Mouse (Mus musculus): ENCODE measurements around the gene Hipk1.
"Not testable (repeated sequence)": the region's sequence is repeated elsewhere in the genome, so short reads cannot be mapped to it uniquely, and the experiment has no call there.

Hipk1 gene

DNA sequence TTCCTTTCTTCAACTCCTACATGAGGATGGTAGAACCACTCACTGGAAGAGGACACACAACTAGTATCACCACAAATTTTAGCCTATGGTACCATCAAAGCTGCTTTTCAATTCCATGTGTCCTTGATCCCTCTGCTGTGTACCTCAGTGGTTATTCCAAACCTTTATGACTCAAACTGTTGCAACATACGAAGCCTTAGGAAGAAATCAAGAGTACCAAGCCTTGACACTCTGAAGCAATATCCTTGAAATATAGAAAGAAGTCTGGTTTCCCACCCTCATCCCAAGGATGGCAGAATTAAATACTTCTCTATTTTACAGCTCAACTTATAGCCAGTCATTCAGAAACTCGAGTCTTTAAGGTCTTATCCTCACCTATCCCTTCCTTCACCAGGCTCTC, 5.0 kb upstream of the Hipk1 start:
- in situ Hi-C loops (cut with MboI, MseI) = no loop called here

DNA sequence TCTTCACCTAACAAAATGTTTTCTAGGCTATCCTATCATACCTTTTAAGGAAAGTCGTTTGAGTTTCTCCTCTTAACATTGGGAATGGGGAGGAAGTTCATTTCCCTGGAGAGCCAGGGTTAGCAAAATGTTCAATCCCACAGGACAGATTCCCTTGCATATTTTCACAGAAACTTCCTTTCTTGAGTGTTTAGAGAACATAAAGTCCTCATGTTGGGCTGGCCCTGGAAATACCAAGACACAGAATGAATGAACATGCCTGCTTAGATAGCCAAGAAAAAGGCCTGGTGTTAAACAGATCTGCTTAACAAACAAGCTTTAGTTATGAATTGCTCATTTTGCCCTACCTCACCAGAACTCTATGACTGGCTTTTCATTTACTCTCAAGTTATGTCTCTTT, 1.2 kb upstream of the Hipk1 start:
- in situ Hi-C loops (cut with MboI, MseI) = no loop called here

DNA sequence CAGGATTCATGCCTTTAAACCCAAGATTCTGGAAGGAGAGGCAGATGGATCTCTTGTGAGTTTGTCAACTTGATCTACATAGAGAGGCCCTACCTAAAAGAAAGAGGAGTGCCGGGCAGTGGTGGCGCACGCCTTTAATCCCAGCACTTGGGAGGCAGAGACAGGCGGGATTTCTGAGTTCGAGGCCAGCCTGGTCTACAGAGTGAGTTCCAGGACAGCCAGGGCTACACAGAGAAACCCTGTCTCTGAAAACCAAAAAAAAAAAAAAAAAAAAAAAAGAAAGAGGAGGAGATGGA, 696 bp upstream of the Hipk1 start:
- in situ Hi-C loops (cut with MboI, MseI) = not testable (repeated sequence)

DNA sequence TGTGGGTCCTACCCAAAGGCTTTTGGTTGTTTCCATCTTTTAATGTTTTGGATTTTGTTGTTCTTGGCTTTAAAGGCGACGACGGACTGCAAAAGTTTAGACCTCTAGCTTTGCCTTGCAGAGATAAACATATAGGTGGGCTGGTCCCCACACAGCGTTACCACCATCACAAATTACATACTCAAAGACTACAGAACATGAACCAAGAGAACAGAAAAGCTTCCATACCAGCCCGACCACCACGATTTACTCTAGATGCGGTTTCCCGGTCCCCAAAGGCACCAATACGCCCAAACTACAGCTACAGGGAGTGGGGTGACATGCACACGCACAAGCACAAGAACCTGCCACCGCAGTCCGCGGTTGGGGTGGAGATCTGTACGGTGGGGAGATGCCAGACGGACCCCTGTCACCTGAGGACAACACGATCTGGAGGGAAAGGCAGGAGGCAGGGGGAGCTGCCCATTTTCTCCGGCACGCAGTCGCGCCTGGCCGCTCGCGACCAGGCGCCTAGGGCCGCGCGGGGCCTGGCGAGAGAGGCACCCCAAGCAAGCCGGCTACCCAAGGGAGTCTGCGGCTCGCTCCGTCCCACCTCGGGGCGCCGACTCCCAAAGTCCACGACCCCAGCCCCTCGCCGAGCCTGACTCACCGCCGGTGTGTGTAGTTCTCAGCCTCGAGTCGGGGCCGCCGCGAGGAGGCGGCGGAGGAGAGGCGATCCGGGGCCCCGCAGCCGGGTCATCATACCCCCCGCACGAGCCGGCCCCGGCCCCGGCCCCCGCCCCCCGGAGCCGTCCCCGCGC, 817 bp downstream of the Hipk1 start:
- in situ Hi-C loops (cut with MboI, MseI) = no loop called here

DNA sequence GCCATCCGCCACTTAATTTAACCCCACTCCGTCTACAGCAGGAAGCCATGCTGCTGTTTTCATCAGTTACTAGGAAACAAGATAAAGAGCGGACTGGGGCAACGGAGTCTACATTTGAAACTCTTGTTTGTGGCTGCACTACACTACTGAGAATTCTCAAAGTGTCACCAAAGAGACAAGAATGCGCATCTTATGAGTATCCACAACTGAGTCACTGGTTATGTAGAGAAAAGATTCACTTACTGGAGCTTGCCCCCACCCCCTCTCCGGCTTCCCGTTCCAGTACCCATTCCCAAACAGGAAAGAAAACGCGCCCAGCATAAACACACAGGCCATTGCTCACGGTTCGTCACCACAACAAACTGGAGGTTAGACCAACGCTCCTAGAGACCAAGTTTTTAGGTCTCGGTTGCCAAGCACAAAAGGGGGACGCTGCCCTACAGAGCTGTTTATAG, 1.4 kb downstream of the Hipk1 start:
- in situ Hi-C loops (cut with MboI, MseI) = no loop called here

DNA sequence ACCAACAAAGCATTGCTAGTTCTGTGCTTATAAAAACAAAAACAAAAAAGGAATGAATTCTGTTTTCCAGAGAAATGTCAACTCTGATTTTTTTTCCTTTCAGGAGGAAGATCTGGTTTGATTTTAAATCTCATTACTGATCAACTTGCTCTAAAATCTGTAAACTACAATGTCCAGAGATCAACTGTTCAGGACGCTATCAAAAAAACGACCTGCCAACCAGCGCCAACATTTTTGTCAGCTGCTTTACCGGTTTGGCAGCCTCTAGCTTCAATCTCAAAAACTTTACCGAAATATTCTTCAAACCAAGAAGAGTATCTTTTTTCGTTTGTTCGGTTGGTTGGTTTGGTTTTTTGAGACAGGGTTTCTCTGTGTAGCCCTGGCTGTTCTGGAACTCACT, 2.3 kb downstream of the Hipk1 start:
- in situ Hi-C loops (cut with MboI, MseI) = no loop called here

DNA sequence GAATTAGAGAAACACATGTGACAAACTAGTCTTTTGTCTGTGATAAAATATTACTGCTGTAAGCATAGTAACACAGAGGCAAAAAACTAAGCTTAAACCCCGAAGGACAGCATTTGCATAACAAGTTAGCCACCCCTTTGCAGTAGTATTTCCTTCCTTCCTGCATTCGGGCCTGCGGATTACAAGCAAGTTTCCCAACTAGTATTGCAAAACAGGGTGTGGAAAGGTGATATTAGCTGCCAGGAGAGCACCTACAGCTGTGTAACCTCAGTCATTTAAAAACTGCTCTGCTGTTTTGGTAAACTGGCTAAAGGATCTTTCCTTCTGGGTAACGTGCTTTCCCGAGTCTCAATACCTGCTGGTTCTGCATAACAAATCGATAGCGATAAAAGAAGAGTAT, 4.1 kb downstream of the Hipk1 start:
- in situ Hi-C loops (cut with MboI, MseI) = no loop called here

DNA sequence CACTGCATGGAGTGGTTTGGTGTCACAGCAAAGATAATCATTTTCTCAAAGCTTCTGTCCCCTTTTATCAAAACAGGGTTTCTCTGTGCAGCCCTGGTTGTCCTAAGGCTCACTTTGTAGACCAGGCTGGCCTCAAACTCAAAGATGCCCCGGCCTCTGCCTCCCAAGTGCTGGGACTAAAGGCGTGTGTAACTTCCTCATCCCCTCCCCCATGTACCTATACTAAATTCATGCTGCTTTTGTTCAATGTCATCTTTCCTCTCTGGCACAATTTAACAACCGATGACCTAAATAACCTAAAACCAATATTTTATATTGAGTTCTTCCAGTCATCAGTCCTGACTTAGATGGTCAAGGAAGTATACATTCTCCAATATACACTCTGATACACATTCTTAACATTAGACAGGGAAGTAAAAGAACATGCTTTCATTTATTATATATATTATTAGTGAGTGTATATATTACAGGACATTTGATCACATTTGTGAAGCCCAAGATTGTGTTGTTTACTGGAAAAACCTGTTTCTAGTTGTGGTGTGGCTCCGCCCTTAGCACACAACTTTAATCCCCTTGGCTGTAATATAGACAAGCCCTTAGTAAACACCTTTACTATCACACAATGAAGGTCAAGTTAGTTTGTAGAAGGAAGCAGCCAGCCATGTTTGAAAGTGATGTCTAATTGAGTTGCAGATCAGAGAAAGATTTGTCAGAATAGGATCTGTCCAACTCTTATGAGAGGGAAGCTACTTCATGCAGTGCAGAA, 8.3 kb downstream of the Hipk1 start:
- in situ Hi-C loops (cut with MboI, MseI) = no loop called here

DNA sequence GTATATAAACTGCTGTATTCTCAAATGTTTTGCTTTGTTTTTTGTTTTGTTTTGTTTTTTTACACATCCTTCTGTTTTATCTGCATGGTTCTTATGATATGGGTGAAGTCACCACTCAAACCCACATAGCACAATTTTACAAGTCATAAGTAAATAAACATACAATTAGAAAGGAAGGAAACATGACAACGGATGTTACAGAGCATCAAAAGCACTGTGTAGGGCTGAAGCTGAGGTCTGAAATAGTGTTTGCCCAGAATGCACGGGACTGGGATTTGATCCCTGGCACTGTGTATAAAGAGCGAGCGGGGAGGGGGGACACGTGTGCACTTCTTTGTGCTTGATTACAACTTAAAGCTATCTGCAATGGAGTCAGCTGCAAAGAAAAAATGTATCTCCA, 10.6 kb downstream of the Hipk1 start:
- in situ Hi-C loops (cut with MboI, MseI) = no loop called here

DNA sequence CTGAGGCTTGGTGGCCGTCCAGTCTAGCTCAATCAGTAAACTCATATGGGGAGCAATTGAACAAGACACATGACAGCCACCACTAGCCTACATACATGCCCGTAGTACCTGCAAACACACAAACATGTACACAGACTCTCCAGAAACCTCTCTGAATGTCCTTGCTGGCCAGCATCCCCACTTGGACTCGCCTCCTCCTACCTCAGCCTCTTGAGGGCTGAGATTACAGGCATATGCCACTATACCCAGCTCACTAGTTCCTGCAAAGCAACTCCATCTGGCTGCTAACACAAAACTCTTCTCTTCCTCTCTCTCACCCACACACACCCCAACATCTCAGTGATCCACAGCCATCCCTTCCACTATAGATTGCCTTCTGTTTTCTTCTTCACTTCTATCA, 11.1 kb downstream of the Hipk1 start:
- in situ Hi-C loops (cut with MboI, MseI) = no loop called here

DNA sequence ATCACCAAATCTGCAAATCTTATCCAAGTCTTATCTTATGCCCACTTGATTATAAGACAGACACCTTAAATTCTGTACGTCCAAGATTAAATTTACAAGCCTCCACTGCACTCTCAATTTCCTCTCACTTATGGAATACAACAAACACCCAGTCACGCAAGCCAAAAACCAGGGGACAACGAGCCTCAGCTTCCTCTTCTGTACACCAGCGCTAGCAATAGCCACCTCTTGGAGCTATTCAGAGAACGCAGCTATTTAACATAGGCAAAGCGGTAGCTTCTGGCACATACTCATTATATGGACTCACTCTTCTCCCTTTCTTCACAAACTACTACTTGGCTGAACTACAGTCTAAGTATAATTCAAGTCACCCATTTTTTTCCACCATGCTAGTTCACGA, 12.2 kb downstream of the Hipk1 start:
- in situ Hi-C loops (cut with MboI, MseI) = no loop called here

DNA sequence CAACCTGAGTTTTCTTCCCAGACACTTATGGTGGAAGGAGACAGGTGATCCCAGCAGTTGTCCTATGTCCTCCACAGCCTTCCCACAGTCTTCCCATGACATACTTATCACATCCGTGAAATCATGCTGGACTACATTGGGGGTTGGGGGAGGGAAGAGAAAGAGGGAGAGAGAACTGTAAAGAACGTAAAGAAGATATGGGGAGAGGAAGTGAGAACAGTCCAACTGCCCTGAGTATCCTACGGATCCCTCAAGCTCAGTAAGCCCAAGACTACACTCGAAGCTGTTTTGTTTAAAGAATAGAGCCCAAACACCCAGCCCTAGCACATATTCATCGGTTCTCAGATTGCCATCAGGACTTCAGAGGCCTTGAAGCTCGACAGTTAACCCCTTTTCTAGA, 12.7 kb downstream of the Hipk1 start:
- in situ Hi-C loops (cut with MboI, MseI) = no loop called here

DNA sequence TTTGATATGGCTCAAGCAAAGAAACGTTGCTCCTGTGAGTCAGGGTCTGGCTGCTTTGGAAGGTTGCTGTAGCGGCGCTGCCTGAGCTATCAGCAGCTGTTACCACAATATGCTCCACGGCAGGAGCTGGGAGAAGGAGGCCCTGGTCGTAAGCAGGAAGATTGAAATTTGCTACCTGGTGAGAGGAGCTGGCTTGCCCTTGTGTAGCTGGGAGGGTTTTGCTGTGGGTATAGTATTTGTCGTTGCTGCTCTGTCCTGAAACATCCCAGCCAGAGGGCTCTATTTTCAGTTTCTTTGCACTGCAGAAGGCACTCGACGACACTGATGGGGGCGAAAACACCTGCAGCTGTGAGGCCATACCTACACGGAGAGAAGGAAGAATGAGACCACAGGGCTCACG, 13.4 kb downstream of the Hipk1 start:
- in situ Hi-C loops (cut with MboI, MseI) = no loop called here

DNA sequence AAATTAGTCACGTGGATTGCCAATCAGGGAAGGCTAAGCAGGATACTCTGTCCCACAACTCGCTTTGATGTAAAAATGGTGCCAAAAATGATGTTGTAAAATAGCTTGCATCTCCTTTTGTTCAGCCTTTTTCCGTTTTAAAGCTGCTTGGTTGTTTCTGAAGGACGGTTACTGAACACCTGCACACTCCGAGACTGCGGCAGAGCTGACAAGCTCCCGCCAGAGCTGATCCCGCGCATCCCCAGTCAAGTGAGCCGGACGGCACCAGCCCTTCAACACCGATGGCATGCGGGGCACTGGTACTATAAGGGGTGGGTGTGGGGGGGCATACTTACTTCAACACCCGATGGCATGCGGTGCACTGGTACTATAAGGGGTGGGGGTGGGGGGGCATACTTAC, 17.4 kb downstream of the Hipk1 start:
- in situ Hi-C loops (cut with MboI, MseI) = no loop called here

DNA sequence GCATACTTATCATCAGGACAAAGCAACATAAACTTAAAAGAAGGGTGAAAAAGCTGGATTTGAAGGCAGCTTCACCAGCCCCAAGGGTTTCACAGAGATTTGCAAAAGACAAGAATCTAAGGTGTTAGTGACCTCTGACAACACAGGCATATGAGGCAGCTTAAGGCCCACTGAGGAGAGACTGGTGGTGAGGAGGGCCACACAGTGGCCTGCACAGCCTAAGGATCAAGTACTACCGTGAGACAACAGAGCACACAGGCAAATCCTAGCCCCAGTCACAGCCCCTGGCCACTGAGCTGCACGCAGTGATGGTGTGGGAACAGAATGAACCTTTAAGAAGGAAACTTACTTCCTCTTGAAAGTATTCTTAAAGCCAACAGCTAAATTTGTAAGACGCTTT, 17.9 kb downstream of the Hipk1 start:
- in situ Hi-C loops (cut with MboI, MseI) = no loop called here

DNA sequence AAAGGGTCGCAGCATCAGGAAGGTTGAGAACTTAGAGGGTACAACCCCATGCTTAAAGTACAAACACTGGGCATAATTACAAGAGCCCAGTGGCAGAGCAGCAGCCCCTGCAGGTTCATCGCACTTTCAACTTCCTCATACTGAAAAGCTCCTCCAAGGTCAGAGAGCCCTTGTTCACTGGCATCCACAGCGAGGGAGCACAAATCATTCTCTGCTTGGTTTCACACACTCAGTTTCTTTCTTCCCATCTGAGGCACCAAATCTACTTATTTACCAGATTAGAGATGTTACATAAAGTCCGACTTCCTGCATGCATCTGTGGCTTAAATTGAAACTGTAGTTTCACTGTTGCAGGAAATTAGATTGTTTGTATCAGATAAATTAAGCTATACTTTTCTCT, 18.5 kb downstream of the Hipk1 start:
- in situ Hi-C loops (cut with MboI, MseI) = no loop called here

DNA sequence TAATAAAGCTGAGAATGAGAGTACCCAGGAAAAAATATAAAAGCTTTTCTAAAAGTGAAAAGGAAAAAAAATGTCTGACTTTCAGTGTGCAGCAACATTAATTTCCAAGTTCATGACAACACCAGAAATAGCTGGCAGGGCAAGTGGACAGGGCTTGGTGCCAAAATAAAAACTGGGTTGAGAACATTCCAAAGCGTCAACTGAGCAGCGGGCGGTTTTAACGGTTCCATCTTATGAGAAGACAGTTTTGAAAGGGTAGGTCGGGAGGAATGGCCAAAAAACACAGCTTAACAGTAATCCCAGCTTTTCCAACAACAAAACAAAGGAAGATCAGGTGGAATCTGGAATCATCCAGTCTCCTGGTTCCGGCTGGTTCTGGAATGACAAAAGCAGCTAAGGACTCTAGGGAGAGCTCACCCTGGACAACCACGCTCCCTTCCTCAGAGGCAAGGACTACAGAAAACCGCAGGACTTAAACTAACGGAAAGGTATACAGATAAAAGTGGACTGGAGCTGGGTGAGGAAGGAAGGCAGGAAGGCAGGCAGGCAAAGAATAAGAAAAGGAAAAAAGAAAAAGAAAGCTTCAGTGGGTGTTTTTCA, 19.7 kb downstream of the Hipk1 start:
- in situ Hi-C loops (cut with MboI, MseI) = no loop called here

DNA sequence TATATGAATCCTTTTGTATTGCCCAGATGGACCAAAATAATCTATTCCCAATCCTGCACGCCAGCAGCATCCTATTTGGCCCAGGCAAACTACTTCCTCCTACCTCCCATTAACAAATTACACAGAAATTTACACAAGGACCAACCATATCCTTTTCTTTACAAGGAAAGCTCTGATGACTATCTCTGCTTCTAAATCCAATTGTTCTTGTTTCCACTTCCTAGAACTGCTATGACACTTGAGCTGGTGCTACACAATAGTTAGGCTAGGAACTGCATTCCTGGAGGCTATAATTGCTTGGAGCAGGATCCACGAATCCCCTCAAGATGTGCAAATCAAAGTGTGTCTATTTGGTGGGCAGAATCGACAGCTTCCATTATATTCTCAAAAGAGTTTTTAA, 24.6 kb downstream of the Hipk1 start:
- in situ Hi-C loops (cut with MboI, MseI) = no loop called here

DNA sequence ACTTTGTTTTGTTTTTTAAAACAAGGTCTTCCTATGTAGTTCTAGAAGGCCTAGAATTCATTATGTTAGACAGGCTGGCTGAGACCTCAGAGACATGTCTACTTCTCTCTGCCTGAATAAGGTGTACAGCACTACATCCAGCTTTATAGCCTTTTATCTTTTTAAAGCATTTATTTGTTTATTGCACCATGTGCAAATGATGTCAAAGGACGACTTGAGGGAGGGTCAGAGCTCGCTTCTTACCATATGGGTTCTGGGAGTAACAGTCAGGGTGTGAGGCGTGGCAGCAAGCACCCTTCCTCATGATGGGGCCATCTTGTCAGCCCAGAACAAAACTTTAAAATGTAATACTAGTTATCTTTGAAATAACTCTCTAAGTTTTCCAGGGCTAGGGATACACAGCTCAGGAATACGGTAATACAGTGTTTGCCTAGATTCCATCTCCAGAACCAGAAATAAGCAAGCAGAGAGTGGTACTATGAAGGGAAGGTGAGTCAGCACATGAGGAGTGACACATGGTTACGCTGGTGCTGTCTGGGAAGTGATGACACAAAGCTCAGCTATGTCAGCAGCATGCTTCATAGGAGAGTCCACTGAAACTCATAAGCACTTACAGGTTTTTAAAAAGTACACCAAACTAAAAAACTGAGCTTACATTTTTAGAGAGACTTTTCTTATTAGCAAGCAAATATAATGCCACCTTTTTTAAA, 31.9 kb downstream of the Hipk1 start:
- in situ Hi-C loops (cut with MboI, MseI) = no loop called here

DNA sequence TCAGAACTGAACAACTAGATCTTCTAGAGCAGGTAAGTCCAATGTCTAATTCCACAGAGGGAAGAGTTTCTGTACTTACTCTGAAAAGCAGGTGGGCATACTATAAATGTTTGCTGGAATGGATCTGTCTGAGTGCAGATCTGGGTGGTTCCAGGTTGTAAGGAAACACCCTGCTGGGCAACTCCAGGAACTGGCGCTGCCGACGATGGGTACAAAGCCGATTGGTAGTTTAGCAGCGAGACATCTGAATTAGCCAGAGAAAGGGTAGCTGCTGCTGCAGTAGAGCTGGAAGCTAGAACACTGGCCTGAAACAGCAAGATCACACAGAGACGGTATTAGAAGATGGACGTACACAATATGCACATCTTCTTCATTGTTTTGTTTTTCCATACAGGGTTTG, 32.9 kb downstream of the Hipk1 start:
- in situ Hi-C loops (cut with MboI, MseI) = no loop called here

DNA sequence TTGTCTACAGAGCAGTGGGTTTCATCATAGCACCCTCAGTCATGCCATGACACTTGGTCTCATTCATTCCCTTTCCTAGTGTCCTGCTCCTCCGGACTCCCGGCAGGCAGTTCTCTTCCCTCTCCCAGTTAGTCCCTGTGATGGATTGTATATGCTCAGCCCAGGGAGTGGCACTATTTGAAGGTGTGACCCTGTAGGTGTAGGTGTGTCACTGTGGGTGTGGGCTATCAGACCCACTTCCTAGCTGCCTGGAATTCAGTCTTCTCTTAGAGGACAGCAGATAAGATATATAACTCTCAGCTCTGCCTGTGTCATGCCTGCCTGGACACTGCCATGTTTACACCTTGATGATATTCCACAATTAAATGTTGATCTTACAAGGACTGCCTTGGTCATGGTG, 34.4 kb downstream of the Hipk1 start:
- in situ Hi-C loops (cut with MboI, MseI) = no loop called here

DNA sequence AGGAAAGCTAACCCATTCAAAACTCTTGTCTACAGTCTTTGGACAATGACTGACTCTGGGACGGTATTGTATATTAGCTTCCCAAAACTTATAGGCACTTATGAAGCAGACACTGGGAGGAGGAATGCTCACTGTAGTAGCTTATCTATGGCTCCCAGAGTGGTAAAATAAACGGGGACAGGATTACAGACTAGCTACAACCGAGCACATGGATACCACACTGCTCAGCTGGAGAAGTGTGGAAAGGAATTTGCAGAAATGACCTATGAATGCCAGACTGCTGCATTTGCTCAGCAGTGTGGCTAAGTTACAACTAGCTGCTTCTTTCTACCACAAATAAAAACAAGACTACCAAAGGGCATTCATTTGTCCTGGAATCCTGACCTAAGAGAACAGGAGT, 36.0 kb downstream of the Hipk1 start:
- in situ Hi-C loops (cut with MboI, MseI) = no loop called here

DNA sequence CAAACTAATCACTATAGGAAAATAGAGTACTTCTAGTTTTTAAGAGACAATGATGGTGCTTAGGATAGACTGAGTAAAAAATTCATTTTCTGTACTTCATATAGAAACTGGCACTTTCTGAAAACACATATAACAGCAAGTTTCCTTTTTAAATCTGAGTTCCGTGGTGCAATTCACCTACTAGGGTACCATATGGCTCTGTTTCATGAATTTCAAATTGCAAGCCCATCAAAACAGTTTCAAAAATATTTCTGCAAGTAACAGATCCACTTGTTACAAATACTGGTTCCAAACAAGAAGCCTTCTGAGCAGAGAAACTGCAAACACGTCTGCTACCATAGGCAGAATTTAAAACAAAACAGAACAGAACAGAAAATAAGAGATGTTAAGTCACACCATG, 39.8 kb downstream of the Hipk1 start:
- in situ Hi-C loops (cut with MboI, MseI) = no loop called here

Measured in T-helper 2 cell (primary cell).